Mouse (Mus musculus) embryonic facial prominence, embryonic 15.5 days (tissue): ENCODE data around the gene Frmpd1. TPM values are rescaled to one million over a fixed set of nuclear protein-coding genes. Genes with fewer than 3 reads are reported as not detected.

Experiments
- ATAC-seq: fragments of 200-750 bp; cut with Nextera tagmentation; 2 replicates; pipeline ENCODE4 v1.8.0; 2017; ENCODE audit warnings: low read depth, moderate TSS enrichment; ENCODE audit not compliant: insufficient number of reproducible peaks, low FRiP score, low TSS enrichment
- H3K27ac ChIP-seq: fragments of 300-500 bp; sonication (generic); replicated peaks from 2 replicates; pipeline ENCODE4 v1.5.1; 2015; ENCODE audit warnings: mild to moderate bottlenecking, inconsistent platforms
- H3K27me3 ChIP-seq: fragments of 300-500 bp; sonication (generic); 2 replicates; pipeline ENCODE4 v1.6.1; 2015; ENCODE audit warnings: inconsistent platforms
- H3K36me3 ChIP-seq: fragments of 300-500 bp; sonication (generic); 2 replicates; pipeline ENCODE4 v1.6.1; 2015; ENCODE audit warnings: mild to moderate bottlenecking, inconsistent platforms
- H3K4me1 ChIP-seq: fragments of 300-500 bp; sonication (generic); 2 replicates; pipeline ENCODE4 v1.6.1; 2015; ENCODE audit warnings: inconsistent platforms
- H3K4me2 ChIP-seq: fragments of 300-500 bp; sonication (generic); replicated peaks from 2 replicates; pipeline ENCODE4 v1.6.1; 2015; ENCODE audit warnings: mild to moderate bottlenecking, inconsistent platforms
- H3K4me3 ChIP-seq: fragments of 300-500 bp; sonication (generic); replicated peaks from 2 replicates; pipeline ENCODE4 v1.5.1; 2015; ENCODE audit warnings: mild to moderate bottlenecking, inconsistent platforms
- H3K9ac ChIP-seq: fragments of 300-500 bp; sonication (generic); 2 replicates; pipeline ENCODE4 v1.6.1; 2015; ENCODE audit warnings: inconsistent platforms
- H3K9me3 ChIP-seq: fragments of 300-500 bp; sonication (generic); replicated peaks from 2 replicates; pipeline ENCODE4 v1.6.1; 2016; ENCODE audit warnings: inconsistent platforms
- WGBS: fragments of 180-500 bp; shearing (Covaris S2); methylation state at CpG from one replicate; pipeline ENCODE4 v1.1.7; 2015; 5-methylcytosine and 5-hydroxymethylcytosine counted together
- polyA plus RNA-seq: library from polyadenylated mRNA; unstranded; fragments of >200 nt; fragmentation: Nextera tagmentation; extraction: Ambion mirVana; gene quantifications from 2 replicates; pipeline ENCODE4 v1.2.1, GENCODE M21; 2015

Gene Frmpd1
- polyA plus RNA-seq, 1 experiment from 2014 or later = 4.5 TPM

GRCm38 (mm10) chr4:45332466-45332865, 147.8 kb downstream of the Frmpd1 start:
- Histone ChIP-seq H3K9me3 (no peaks in the 10 kb centered on the region), H3K36me3 (no peaks in the 10 kb centered on the region), H3K4me3 (no peak overlapping the region), H3K27ac (no peak overlapping the region), H3K4me2 (no peak overlapping the region), H3K4me1 (no peaks in the 10 kb centered on the region), H3K9ac (no peak overlapping the region), H3K27me3 (no peaks in the 10 kb centered on the region)
- no peak for ATAC-seq
- 73% methylated on average over 3 of the region's 3 CpGs for WGBS

Other genes with a start within 250 kb of the Frmpd1 start
- gene Grhpr, start 203.5 kb upstream of the Frmpd1 start, polyA plus RNA-seq = 55.1 and 59.0 TPM in 2 replicates
- gene Zbtb5, start 172.5 kb upstream of the Frmpd1 start, polyA plus RNA-seq = 21.3 and 22.9 TPM in 2 replicates
- gene Polr1e, start 166.3 kb upstream of the Frmpd1 start, polyA plus RNA-seq = 31.5 and 33.8 TPM in 2 replicates
- 20.0 and 20.5 TPM in 2 replicates for gene Fbxo10, start 100.3 kb upstream of the Frmpd1 start, polyA plus RNA-seq
- 192 and 221 TPM in 2 replicates for gene Tomm5, start 76.8 kb upstream of the Frmpd1 start, polyA plus RNA-seq
- gene Trmt10b, start 112.3 kb downstream of the Frmpd1 start, polyA plus RNA-seq = 17.0 and 18.0 TPM in 2 replicates
- 13.7 and 15.3 TPM in 2 replicates for gene Dcaf10, start 157.2 kb downstream of the Frmpd1 start, polyA plus RNA-seq
- gene Exosc3, start 157.9 kb downstream of the Frmpd1 start, polyA plus RNA-seq = 67.1 and 68.9 TPM in 2 replicates
- gene Slc25a51, start 223.9 kb downstream of the Frmpd1 start, polyA plus RNA-seq = 58.9 and 64.8 TPM in 2 replicates